Mouse (Mus musculus): ENCODE measurements around the gene a.

a gene

GRCm38 (mm10) chr2:154782856-154783650 is 8.1 kb upstream of the a start:
- no peak for DNase-seq (ENCODE audit: low read depth)

GRCm38 (mm10) chr2:154785284-154785683 is 5.9 kb upstream of the a start:
- no peak for DNase-seq (ENCODE audit: low read depth)

- DNase-seq (ENCODE audit: low read depth), result no peak
Observed at GRCm38 (mm10) chr2:154786187-154786586, 5.0 kb upstream of the a start.

GRCm38 (mm10) chr2:154786776-154787175 is 4.4 kb upstream of the a start:
- no peak for DNase-seq (ENCODE audit: low read depth)

GRCm38 (mm10) chr2:154789381-154789780 is 1.8 kb upstream of the a start:
- no peak for DNase-seq (ENCODE audit: low read depth)

GRCm38 (mm10) chr2:154789977-154790655 is 1.1 kb upstream of the a start:
- no peak for DNase-seq (ENCODE audit: low read depth)

GRCm38 (mm10) chr2:154791661-154792642 is 750 bp downstream of the a start:
- DNase-seq (ENCODE audit: low read depth), result peak; percentile 83

- DNase-seq (ENCODE audit: low read depth), result no peak
Observed at GRCm38 (mm10) chr2:154803372-154803771, 12.2 kb downstream of the a start.

GRCm38 (mm10) chr2:154803845-154804244 is 12.6 kb downstream of the a start:
- DNase-seq (ENCODE audit: low read depth), result no peak

- DNase-seq (ENCODE audit: low read depth), result no peak
Observed at GRCm38 (mm10) chr2:154807689-154808088, 16.5 kb downstream of the a start.

- DNase-seq (ENCODE audit: low read depth), result no peak
Observed at GRCm38 (mm10) chr2:154809107-154809762, 18.0 kb downstream of the a start.

- no peak for DNase-seq (ENCODE audit: low read depth)
Observed at GRCm38 (mm10) chr2:154810821-154811220, 19.6 kb downstream of the a start.

- DNase-seq (ENCODE audit: low read depth), result no peak
Observed at GRCm38 (mm10) chr2:154813426-154813825, 22.2 kb downstream of the a start.

- DNase-seq (ENCODE audit: low read depth), result no peak
Observed at GRCm38 (mm10) chr2:154817089-154817488, 25.9 kb downstream of the a start.

GRCm38 (mm10) chr2:154817788-154818187 is 26.6 kb downstream of the a start:
- peak; percentile 52 for DNase-seq (ENCODE audit: low read depth)

- DNase-seq (ENCODE audit: low read depth), result no peak
Observed at GRCm38 (mm10) chr2:154818599-154818998, 27.4 kb downstream of the a start.

- DNase-seq (ENCODE audit: low read depth), result no peak
Observed at GRCm38 (mm10) chr2:154820346-154820745, 29.1 kb downstream of the a start.

- DNase-seq (ENCODE audit: low read depth), result peak; percentile 32
Observed at GRCm38 (mm10) chr2:154826054-154826538, 34.9 kb downstream of the a start.

GRCm38 (mm10) chr2:154827521-154827920 is 36.3 kb downstream of the a start:
- DNase-seq (ENCODE audit: low read depth), result no peak

- DNase-seq (ENCODE audit: low read depth), result no peak
Observed at GRCm38 (mm10) chr2:154832471-154832870, 41.3 kb downstream of the a start.

- DNase-seq (ENCODE audit: low read depth), result no peak
Observed at GRCm38 (mm10) chr2:154834149-154834865, 43.1 kb downstream of the a start.

Data from induced T-regulatory cell, adult 2 months (primary cell).